Mouse (Mus musculus) midbrain, embryonic 11.5 days (tissue): ENCODE measurements at regions not wholly inside any gene's neighbourhood (a gene's known extent, or its start where the extent isn't known, plus 50 kb on each side); places are given as distances from the start of the nearest gene placed in this dataset.

ENCODE experiments used
- ATAC-seq: fragments of 200-750 bp; cut with Nextera tagmentation; 2 replicates; pipeline ENCODE4 v1.8.0; 2017; ENCODE audit warnings: moderate TSS enrichment, moderate library complexity; ENCODE audit not compliant: low FRiP score
- DNase-seq: peaks from one replicate; pipeline ENCODE4 v3.0.0; 2015; ENCODE audit warnings: low spot score; ENCODE audit errors: missing footprints
- H3K27ac ChIP-seq: fragments of 300-500 bp; sonication (generic); 2 replicates; pipeline ENCODE4 v1.5.1; 2014; ENCODE audit warnings: low read depth, low read length
- H3K27me3 ChIP-seq: fragments of 300-500 bp; sonication (generic); 2 replicates; pipeline ENCODE4 v1.6.1; 2014; ENCODE audit warnings: mild to moderate bottlenecking, low read length, moderate library complexity, mixed read lengths; ENCODE audit not compliant: control insufficient read depth, insufficient read depth
- H3K36me3 ChIP-seq: fragments of 300-500 bp; sonication (generic); 2 replicates; pipeline ENCODE4 v1.6.1; 2014; ENCODE audit warnings: mild to moderate bottlenecking, low read length, moderate library complexity, mixed read lengths; ENCODE audit not compliant: control insufficient read depth, insufficient read depth
- H3K4me1 ChIP-seq: fragments of 300-500 bp; sonication (generic); 2 replicates; pipeline ENCODE4 v1.6.1; 2014; ENCODE audit warnings: low read length; ENCODE audit not compliant: control insufficient read depth, insufficient read depth
- H3K4me2 ChIP-seq: fragments of 300-500 bp; sonication (generic); 2 replicates; pipeline ENCODE4 v1.6.1; 2014; ENCODE audit warnings: mild to moderate bottlenecking, moderate library complexity
- H3K4me3 ChIP-seq: fragments of 300-500 bp; sonication (generic); 2 replicates; pipeline ENCODE4 v1.5.1; 2014; ENCODE audit warnings: low read depth, low read length
- H3K9ac ChIP-seq: fragments of 300-500 bp; sonication (generic); 2 replicates; pipeline ENCODE4 v1.6.1; 2014; ENCODE audit warnings: low read length
- H3K9me3 ChIP-seq: fragments of 300-500 bp; sonication (generic); 2 replicates; pipeline ENCODE4 v1.6.1; 2016; ENCODE audit warnings: low read length; ENCODE audit not compliant: control insufficient read depth
- WGBS: fragments of 180-500 bp; shearing (Covaris S2); extraction: QIAGEN DNeasy Blood & Tissue Kit; methylation state at CpG from one replicate; pipeline ENCODE4 v1.1.7; 2014; 5-methylcytosine and 5-hydroxymethylcytosine counted together

- no peak overlapping the region for H3K9ac ChIP-seq
- ATAC-seq: no peak
- 85% methylated on average over 5 of the region's 5 CpGs for WGBS
Measured at GRCm38 (mm10) chr3:9896303-9896702, 191.6 kb upstream of the Gm9833 start.

DNA sequence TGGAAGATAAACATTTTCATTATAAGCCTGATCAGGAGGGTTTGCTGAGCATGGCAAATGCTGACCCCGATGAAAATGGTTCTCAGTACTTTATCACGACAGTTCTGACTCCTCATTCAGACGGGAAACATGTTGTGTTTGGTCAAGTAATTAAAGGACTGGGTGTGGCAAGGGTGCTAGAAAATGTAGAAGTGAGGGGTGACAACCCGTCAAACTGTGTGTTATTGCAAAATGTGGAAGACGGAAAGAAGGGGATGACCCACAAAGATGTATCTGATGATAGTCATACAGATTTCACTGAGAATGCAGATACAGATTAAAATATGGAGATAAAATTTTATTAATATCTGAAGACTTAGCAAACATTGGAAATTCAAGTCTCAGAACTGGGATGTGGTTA is 186.2 kb upstream of the Gm9833 start:
- ATAC-seq (no peak), DNase-seq (no peak)
- Histone ChIP-seq H3K9ac (no peak overlapping the region), H3K9me3 (no peaks in the 10 kb centered on the region), H3K4me3 (no peak overlapping the region), H3K4me2 (no peak overlapping the region), H3K27ac (no peak overlapping the region), H3K4me1 (no peaks in the 10 kb centered on the region), H3K36me3 (no peaks in the 10 kb centered on the region), H3K27me3 (no peaks in the 10 kb centered on the region)
- WGBS: 86% methylated on average over 5 of the region's 5 CpGs

More at GRCm38 (mm10) chr3:9896303-9896702, 191.6 kb upstream of the Gm9833 start:
- no peaks in the 10 kb centered on the region for H3K9me3 ChIP-seq
- H3K27ac ChIP-seq: no peak overlapping the region
- no peak overlapping the region for H3K4me2 ChIP-seq
- H3K36me3 ChIP-seq: no peaks in the 10 kb centered on the region
- H3K4me1 ChIP-seq: 0 out of 2 replicates have a peak, but pooled peaks cover 3% of the 10 kb centered on the region
- DNase-seq: no peak
- no peak overlapping the region for H3K4me3 ChIP-seq
- H3K27me3 ChIP-seq: no peaks in the 10 kb centered on the region

DNA sequence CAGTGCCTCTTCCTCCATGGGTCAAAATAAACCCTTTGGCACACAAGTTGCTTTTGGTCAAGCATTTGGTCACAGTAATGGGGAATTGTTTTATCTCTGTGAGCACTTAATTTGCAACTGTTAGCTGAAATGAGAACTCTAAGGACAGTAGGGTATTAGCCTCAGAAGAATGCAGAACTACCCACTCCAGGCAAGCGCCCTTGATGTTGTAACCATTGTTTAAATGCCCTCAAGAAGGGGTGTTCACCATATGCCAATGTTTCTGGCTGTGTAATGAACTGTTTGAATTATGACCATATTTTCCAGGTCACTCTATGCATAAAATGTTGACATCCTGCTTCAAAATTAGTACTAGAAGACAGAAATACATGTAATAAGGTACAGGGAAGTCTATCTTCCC is 174.6 kb upstream of the Gm9833 start:
- H3K36me3 ChIP-seq: no peaks in the 10 kb centered on the region
- H3K4me2 ChIP-seq: no peak overlapping the region
- DNase-seq (no peak), ATAC-seq (no peak)
- H3K9me3 ChIP-seq: no peaks in the 10 kb centered on the region
- H3K4me3 ChIP-seq: no peak overlapping the region
- H3K27me3 ChIP-seq: no peaks in the 10 kb centered on the region
- WGBS: 71% methylated on average over 1 of the region's 1 CpGs
- no peak overlapping the region for H3K9ac ChIP-seq
- H3K27ac ChIP-seq: no peak overlapping the region
- H3K4me1 ChIP-seq: no peaks in the 10 kb centered on the region

DNA sequence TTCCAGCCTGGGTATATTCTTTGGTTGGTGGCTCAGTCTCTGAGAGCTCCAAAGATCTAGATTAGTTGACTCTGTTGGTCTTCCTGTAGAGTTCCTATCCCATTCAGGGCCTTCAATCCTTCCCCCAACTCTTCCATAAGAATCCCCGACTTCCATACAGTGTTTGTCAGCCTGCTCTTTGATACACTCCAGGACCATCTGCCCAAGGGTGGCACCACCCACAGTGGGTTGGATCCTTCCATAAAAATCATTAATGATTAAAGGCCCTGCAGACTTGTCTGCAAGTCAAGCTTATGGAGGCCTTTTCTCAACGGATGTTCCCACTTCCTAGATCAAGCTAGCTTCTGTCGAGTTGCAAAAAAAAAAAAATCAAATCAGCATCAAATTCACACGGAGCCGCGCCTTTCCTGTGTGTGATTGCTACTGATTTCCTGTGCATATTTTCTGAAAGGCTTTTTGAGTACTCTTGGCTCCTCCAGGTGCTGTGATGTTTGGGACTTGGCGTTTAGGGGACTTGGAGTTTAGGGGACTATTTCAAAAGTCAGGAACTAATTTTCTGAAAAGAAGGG is 171.3 kb upstream of the Gm9833 start:
- DNase-seq: no peak
- ATAC-seq: no peak
- Histone ChIP-seq H3K9ac (no peak overlapping the region), H3K4me3 (no peak overlapping the region), H3K27me3 (no peaks in the 10 kb centered on the region), H3K36me3 (no peaks in the 10 kb centered on the region), H3K27ac (no peak overlapping the region), H3K4me1 (no peaks in the 10 kb centered on the region), H3K9me3 (no peaks in the 10 kb centered on the region), H3K4me2 (no peak overlapping the region)
- WGBS: 90% methylated on average over 7 of the region's 7 CpGs

GRCm38 (mm10) chr3:9920331-9920730 is 167.6 kb upstream of the Gm9833 start:
- Histone ChIP-seq H3K9me3 (no peaks in the 10 kb centered on the region), H3K27ac (no peak overlapping the region), H3K36me3 (no peaks in the 10 kb centered on the region), H3K27me3 (no peaks in the 10 kb centered on the region), H3K9ac (no peak overlapping the region), H3K4me2 (no peak overlapping the region), H3K4me3 (no peak overlapping the region), H3K4me1 (no peaks in the 10 kb centered on the region)
- no peak for DNase-seq
- 90% methylated on average over 3 of the region's 3 CpGs for WGBS
- no peak for ATAC-seq

- Histone ChIP-seq H3K4me1 (no peaks in the 10 kb centered on the region), H3K27ac (no peak overlapping the region), H3K4me2 (no peak overlapping the region), H3K9me3 (no peaks in the 10 kb centered on the region), H3K4me3 (no peak overlapping the region), H3K9ac (no peak overlapping the region), H3K36me3 (no peaks in the 10 kb centered on the region), H3K27me3 (no peaks in the 10 kb centered on the region)
- WGBS: 88% methylated on average over 1 of the region's 1 CpGs
- DNase-seq: no peak
- no peak for ATAC-seq
Measured at GRCm38 (mm10) chr3:9921730-9922129, 166.2 kb upstream of the Gm9833 start.

GRCm38 (mm10) chr3:9922541-9923046 is 165.3 kb upstream of the Gm9833 start:
- 94% methylated on average over 10 of the region's 10 CpGs for WGBS
- H3K27me3 ChIP-seq: no peaks in the 10 kb centered on the region
- no peaks in the 10 kb centered on the region for H3K4me1 ChIP-seq
- ATAC-seq (no peak), DNase-seq (no peak)
- no peak overlapping the region for H3K27ac ChIP-seq
- H3K4me3 ChIP-seq: no peak overlapping the region
- no peak overlapping the region for H3K4me2 ChIP-seq
- no peaks in the 10 kb centered on the region for H3K9me3 ChIP-seq
- no peak overlapping the region for H3K9ac ChIP-seq
- no peaks in the 10 kb centered on the region for H3K36me3 ChIP-seq

- no peak for DNase-seq
- ATAC-seq: no peak
Measured at GRCm38 (mm10) chr3:9924630-9925029, 163.3 kb upstream of the Gm9833 start.

DNA sequence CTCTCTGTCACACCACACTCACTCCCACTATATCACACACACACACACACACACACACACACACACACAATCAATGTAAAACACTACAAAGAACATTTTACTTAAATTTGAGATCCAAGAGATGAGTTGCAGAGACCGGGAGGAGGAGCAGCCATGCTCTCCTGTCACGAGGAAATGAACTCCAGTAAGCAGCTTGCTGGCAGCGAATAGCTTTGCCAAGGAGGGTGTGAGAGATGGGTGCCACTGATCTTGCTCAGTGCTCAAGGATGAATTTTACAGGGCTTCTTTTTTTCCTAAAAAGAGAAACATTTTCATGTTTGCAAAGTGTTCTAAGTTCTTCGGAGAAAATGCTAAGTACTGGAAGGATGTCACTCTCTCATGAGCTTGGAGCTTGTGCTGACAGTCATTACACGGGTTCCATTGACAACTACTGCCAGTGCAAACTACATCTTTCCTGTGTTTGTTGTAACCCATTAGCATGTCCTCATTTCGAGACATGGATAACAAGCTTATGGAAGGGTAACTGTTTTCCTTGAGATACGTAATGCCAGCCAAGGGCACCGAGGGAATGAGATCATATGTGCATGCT is 151.0 kb upstream of the Gm9833 start:
- no peak for ATAC-seq
- H3K4me2 ChIP-seq: no peak overlapping the region
- H3K36me3 ChIP-seq: no peaks in the 10 kb centered on the region
- no peaks in the 10 kb centered on the region for H3K27me3 ChIP-seq
- H3K4me1 ChIP-seq: no peaks in the 10 kb centered on the region
- no peak overlapping the region for H3K27ac ChIP-seq
- no peaks in the 10 kb centered on the region for H3K9me3 ChIP-seq
- 87% methylated on average over 8 of the region's 8 CpGs for WGBS
- no peak for DNase-seq
- H3K4me3 ChIP-seq: no peak overlapping the region
- no peak overlapping the region for H3K9ac ChIP-seq

More at GRCm38 (mm10) chr3:9924630-9925029, 163.3 kb upstream of the Gm9833 start:
- no peaks in the 10 kb centered on the region for H3K27me3 ChIP-seq
- H3K4me2 ChIP-seq: no peak overlapping the region
- no peaks in the 10 kb centered on the region for H3K9me3 ChIP-seq
- H3K9ac ChIP-seq: no peak overlapping the region
- no peak overlapping the region for H3K27ac ChIP-seq
- no peaks in the 10 kb centered on the region for H3K4me1 ChIP-seq
- no peaks in the 10 kb centered on the region for H3K36me3 ChIP-seq
- WGBS: 88% methylated on average over 1 of the region's 1 CpGs
- H3K4me3 ChIP-seq: no peak overlapping the region
